Mouse (Mus musculus) embryo, embryonic 10 days (tissue): ENCODE data around the gene Gm15013.
"Not testable (repeated sequence)": the region's sequence is repeated elsewhere in the genome, so short reads cannot be mapped to it uniquely, and the experiment has no call there.

Experiments
- DNase-seq: peaks from one replicate; pipeline ENCODE4 v3.0.0-alpha.2; 2015; ENCODE audit warnings: low spot score

Gm15013 gene

GRCm38 (mm10) chrX:139714381-139714780 lies at the start of gene Gm15013:
Gene Gm15013 (minus strand): TSS chrX:139714481.
- no peak for DNase-seq

GRCm38 (mm10) chrX:139762546-139762945 lies 48.3 kb upstream of the Gm15013 start:
- peak; percentile 25 for DNase-seq

DNA sequence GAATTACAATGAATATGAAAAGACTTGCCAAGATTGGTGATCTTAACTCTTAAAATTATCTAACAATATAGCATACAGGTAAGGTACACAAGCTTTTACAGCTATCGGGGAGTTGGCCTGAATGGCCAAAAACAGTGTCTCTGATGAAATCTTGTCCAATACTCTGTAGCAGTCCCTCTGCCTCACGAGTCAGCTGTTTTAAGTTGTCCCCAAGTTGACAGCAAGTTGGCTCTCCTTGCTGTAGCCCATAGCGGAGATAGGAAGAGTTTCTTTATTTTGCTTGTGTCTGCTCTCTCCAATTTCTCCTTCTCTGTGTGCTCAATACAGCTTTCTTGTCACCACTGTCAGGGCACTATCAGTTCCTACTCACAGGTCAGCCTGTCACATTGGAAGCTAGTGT lies 44.4 kb upstream of the Gm15013 start:
- DNase-seq, result not testable (repeated sequence)

- DNase-seq, result peak; percentile 68
Measured at GRCm38 (mm10) chrX:139751855-139752254, 37.6 kb upstream of the Gm15013 start.

DNA sequence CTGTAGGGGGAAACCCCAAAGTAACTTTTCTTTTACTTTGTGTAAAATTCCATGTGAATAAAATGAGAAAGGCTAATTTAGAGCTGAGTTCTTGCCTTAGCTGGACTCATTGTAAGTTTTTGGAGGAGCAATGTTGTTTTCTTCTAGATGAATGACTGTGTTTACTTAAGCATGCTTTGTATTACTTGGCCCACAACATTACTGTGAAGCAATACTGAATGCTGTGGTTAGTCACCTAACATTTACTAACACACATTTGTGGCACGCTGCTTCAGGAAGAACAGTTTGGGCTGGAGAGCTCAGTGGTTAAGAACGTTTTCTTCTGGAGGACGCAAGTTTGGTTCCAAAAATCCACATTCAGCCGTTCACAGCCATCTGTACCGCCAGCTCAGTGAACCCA lies 22.8 kb upstream of the Gm15013 start:
- DNase-seq, result no peak

GRCm38 (mm10) chrX:139730541-139730940 lies 16.3 kb upstream of the Gm15013 start:
- no peak for DNase-seq

- DNase-seq, result no peak
Measured at GRCm38 (mm10) chrX:139722350-139722749, 8.1 kb upstream of the Gm15013 start.

DNA sequence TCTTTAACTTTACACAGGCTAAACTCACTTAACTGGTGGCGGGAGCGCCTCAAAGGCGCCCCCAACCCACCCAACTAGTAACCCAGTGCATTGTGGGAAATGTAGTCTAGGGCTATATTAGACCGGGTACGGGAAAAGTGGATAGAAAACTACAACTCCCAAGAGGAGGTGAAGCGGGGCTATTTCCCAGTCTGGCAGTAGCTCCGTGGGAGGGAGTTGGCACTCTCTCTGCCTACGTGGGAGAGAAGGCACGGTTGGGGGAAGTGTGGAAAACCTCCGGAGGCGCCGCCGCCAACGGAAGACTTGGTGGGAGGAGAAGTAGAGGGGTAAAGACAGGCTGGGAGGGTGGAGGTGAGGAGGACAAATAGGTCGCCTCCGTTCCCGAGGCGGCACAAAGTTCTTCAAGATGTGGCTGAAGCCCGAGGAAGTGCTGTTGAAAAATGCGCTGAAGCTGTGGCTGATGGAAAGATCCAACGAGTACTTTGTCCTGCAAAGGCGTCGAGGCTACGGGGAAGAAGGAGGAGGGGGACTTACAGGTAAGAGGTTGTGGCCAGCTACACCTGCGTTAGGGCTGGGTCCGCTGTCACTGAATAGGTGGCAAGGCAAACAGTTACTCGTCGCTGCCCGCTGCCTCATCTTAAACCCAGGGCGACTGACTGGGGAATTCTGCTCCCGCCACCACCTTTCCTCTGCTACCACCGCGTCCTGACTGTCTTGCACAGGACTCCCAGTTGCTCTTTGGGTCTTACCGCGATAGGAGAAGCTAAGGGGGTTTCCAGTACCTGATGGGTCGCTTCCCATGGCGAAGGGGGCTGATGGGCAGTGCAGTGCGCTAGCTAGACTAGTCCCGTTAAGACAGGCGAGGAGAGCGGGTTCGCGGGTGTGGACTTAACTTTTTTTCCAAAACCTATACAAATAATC lies 29.2 kb downstream of the Gm15013 start, which contains the start of gene Tbc1d8b:
Gene Tbc1d8b, plus strand, starts transcription at position 222 of the 921 bp plus-strand sequence.
- peak; percentile 90 for DNase-seq

GRCm38 (mm10) chrX:139684410-139684774 lies 29.9 kb downstream of the Gm15013 start:
- DNase-seq, result no peak

GRCm38 (mm10) chrX:139665829-139666228 lies 48.5 kb downstream of the Gm15013 start:
- DNase-seq, result peak; percentile 24
